Mouse (Mus musculus) layer of hippocampus, adult 11-12 months (tissue): ENCODE data around the gene Fam173b.
"Not testable (repeated sequence)": the region's sequence is repeated elsewhere in the genome, so short reads cannot be mapped to it uniquely, and the experiment has no call there.

Experiments used
- DNase-seq: peaks from one replicate; pipeline ENCODE4 v3.0.0; 2022; ENCODE audit warnings: low spot score

Gene Fam173b

DNA sequence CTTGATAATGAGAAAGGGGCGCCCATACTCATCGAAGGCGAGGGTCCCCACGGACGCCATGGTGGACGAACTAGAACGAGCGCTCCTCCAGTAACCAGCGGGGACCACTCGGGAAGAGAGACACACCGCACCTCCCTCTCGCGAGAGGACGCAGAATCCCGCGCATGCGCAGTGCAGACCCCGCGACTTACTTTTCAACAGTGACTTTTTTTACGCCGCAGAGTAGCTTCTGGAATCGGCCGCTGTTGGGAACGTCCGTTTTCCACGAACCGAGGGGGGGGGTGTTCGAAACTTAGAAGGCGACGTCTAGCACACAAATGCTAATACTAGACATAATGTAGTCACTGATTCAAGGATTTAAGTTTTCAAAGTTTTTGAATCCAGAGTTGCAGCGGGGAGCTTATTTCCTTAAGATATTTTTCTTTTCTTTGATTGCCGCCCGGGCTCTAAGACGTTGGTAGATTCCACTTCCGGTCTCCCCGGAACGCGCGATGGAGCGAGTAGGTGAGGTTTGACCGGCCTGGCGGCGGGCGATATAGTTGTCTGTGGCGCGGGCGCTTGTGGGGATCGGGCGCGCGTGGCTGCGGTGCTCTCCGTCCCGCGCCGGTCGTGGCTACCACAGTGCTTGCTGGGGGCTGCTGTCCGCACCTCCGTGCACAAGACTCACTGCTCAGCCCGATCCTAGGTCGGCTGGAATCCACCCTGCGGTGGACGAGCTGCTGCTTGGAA is at the start of gene Fam173b, which contains the start of gene Cct5:
TSS of gene Fam173b (plus strand) at position 207 of the 729 bp plus-strand sequence.
TSS of gene Cct5 (minus strand) at position 159 of the 729 bp plus-strand sequence.
- peak; percentile 97 for DNase-seq

DNA sequence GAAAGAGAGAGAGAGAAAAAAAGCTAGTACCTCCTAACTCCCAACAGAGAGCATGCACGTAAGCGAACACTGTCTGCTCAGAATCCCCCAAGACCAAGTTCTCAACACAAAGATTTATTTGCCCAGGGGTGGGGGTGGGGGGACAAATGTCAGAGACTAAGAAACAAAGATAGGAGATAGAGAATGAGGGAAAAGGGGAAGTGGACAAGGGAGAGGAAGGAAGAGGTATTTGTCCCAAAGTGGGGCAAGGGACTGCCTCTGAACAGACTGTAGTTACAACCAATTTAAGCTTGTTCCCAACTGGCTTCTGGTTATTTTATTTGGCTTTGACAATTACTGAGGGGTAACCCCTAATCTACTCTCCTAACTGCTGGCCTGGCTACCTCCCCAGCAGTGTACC is 46.8 kb upstream of the Fam173b start:
- DNase-seq, result no peak

GRCm38 (mm10) chr15:31561390-31561789 is 40.3 kb upstream of the Fam173b start:
- DNase-seq, result no peak

- DNase-seq, result no peak
Observed at GRCm38 (mm10) chr15:31561976-31562375, 39.7 kb upstream of the Fam173b start.

DNA sequence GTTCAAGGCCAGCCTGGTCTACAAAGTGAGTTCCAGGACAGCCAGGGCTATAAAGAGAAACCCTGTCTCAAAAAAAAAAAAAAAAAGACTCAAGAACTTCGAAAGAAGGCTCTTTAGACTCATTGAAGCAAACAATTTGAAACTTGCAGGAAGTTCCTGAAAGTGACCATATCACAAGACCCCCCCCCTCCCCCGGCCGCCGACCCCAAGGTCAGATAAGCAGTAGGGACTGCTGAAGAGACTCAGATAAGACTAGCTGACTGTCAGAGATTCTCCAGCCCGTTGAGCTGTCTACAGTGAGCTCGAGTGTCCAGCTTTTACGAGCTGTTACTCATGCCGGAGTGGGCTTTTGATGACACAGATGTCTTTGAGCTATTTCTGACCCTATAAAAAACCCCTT is 38.8 kb upstream of the Fam173b start:
- no peak for DNase-seq

GRCm38 (mm10) chr15:31563577-31564546 is 37.8 kb upstream of the Fam173b start:
- DNase-seq, result no peak

DNA sequence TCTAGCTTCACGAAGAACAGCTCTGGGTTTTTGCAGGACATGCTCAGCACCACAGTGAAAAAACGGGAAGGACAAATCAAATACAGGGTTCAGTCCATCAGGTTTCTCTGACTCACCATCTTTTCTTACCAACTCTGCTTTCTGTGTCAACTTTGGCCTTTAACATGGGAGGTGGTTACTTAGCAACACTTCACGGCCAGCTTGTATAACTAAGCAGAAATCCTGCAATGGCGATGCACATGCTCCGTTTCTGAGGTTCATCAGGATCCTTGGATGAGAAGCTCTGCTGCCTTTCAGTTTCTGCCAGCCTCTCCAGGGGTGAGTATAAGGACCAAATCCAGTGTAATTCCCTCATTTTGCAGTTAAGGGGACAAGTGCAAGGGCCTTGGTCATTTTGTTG is 36.5 kb upstream of the Fam173b start, which contains the start of gene Cmbl:
TSS of gene Cmbl (plus strand) at position 206 of the 400 bp plus-strand sequence.
- DNase-seq, result peak; percentile 21

DNA sequence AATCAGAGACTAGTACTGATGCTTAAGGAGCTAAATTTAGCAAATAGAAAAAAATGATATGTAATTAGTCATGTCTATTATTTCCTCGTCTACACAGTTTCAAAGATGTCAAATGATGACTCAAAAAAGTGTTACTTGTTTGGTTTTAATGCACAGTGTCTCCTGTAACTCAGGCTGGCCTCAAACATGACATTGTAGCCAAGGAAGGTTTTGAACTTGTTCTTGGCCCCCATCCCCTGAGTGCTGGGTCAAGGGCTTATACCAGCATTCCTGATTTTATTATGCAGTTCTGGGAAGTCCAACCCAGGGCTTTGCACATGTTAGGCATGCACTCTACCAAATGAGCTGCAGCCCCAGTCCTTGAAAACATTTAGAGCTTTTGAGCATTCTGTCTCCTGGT is 35.9 kb upstream of the Fam173b start:
- no peak for DNase-seq

DNA sequence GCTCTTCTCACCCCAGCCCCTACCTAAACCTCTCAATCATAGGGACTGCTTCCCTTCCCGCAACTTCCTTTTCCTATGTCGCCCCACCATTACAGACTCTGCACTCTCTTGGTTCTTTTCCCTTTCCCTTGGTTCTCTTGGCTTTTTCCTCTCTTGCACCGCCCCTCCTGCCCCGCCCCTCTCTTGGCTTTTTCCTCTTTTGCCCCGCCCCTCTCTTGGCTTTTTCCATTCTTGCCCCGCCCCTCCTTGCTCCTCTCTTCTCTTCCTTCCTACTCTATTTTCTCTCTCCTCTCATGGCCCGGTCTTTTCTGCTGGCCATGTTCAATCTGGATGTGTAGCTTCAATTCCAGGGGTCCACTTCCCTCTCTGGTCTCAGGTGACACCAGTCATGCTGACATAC is 34.2 kb upstream of the Fam173b start:
- DNase-seq, result no peak

- no peak for DNase-seq
Observed at GRCm38 (mm10) chr15:31568581-31568996, 33.1 kb upstream of the Fam173b start.

- DNase-seq, result no peak
Observed at GRCm38 (mm10) chr15:31569325-31570022, 32.2 kb upstream of the Fam173b start.

DNA sequence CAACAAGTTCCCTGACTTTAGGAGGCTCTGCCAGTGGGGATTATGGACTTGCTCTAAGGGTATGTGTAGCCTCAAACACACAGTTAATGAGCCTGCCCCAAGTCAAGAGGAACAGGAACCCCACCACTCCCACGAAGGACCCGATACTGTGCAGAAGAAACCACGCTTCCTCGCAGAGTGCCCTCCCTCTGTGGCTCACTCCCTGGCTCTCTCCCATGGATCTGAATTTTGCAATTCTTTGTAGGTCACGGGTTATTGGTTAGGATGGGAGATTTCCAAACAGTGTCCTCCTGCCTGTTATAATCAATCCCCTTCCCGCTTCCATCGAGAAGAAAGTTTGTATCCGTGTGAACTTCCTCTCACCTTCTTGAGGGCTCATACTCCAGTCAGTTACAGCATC is 30.7 kb upstream of the Fam173b start:
- no peak for DNase-seq

- DNase-seq, result no peak
Observed at GRCm38 (mm10) chr15:31571906-31572722, 29.5 kb upstream of the Fam173b start.

DNA sequence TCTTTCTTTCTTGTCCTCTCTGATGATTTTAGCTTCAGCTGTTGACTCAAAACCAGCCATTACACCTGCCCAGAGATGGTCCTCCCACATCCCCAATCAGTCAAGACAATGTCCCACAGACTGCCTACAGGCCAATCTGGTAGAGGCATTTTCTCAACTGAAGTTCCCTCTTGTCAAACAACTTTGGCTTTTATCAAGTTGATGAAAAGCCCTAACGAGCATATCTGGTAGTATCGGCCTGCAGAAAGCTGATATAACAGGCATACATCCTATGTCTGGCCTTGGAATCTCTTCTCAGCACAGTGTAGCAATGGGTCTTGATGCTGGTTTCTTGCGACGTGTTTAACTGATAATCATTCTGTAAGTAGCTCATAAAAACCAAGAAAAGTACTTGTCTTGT is 28.4 kb upstream of the Fam173b start:
- no peak for DNase-seq

DNA sequence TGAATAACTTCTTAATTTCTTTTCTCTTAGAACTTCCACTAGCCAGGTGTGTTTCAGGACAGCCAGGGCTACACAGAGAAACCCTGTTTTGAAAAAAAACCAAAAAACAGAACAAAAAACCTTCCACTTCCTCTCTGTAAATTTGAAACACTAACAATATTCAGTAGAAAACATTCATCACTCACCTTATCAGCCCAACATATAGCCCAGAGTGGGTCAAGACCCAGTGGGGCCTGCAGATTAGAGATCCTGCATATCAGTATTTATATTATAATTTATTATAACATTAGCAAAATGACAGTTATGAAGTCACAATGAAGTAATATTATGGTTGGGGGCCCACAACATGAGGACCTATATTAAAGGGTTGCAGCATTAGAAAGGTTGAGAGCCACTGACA is 28.0 kb upstream of the Fam173b start:
- DNase-seq, result no peak

DNA sequence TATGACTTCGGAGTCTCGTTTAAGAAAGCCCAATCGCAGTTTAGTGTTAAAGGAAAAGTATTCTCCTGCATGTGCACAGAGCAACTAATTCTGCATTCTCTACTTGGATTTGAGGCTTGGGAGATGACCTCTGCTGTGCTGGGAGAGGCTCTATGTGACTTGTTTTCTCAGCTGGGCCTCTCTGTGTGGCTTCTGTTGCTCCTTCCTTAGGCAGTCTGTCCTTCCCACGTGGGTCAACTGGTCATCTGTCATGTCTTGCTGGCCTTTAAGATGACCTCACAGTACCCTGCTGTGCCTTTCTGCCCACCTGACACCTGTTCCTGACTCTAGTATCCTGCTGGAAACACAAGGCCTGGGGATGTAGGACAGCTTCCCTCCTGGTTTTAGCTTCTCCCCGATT is 25.6 kb upstream of the Fam173b start:
- no peak for DNase-seq

DNA sequence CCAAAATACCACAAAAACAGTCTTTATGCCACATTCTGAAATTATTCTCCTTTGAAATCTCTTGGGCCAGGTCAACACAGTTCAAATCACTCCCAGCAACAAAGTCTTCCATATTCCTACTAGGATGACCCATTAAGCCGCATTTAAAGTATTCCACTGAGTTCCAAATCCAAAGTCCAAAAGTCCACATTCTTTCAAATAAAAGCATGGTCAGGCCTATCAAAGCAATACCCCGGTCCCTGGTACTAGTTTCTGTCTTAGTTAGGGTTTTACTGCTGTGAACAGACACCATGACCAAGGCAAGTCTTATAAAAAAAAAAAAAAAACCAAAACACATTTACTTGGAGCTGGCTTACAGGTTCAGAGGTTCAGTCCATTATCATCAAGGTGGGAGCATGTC is 20.6 kb upstream of the Fam173b start:
- not testable (repeated sequence) for DNase-seq

- no peak for DNase-seq
Observed at GRCm38 (mm10) chr15:31583304-31584085, 18.2 kb upstream of the Fam173b start.

DNA sequence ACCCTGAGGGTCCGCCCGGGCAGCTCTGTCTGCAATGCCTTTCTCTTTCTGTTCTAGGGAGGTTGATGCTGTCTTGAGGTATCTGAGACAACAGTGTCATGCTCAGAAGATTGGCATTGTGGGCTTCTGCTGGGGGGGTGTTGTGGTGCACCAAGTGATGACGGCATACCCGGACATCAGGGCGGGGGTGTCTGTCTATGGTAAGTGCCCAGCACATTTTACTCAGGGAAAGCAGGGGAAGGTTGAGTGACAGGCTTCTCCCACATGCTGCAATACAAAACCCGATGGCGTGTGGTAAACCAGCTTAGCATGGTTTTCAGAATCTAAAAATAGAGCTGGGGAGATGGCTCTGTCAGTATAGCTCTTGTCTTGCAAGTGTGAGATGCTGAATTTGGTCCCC is 16.4 kb upstream of the Fam173b start:
- DNase-seq, result peak; percentile 52

DNA sequence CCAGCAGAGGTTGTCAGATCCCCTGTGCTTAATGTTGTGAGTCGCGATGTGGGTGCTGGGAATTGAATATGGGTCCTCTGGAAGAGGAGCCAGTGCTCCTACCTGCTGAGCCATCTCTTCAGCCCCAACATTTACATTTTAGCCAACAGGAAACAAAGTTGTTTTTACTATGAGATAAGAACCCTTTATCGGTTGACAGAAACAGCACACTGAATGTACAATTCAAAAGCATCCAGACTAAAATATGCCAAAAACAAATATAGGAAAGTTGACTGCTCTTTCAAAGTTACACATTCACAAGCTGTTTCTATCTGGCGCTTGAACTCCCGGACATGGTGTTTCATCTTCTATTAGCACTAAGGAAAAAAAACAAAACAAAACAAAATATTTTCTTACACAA is 15.6 kb upstream of the Fam173b start:
- no peak for DNase-seq

GRCm38 (mm10) chr15:31586519-31586918 is 15.1 kb upstream of the Fam173b start:
- peak; percentile 95 for DNase-seq
